Mouse (Mus musculus) spleen, adult 2 months (tissue): ENCODE results near the gene Epb41l1.

Experiments used
- CTCF ChIP-seq: fragments of 200-500 bp; IDR thresholded peaks from 2 replicates; pipeline ENCODE4 v1.5.1; 2011; ENCODE audit warnings: mild to moderate bottlenecking, inconsistent platforms; ENCODE audit not compliant: insufficient read depth, insufficient read length, insufficient replicate concordance; ENCODE audit errors: extremely low read depth
- POLR2A ChIP-seq: fragments of 200-500 bp; IDR thresholded peaks from 2 replicates; pipeline ENCODE4 v1.6.1; 2011; ENCODE audit warnings: low read depth, low read length, inconsistent platforms

DNA sequence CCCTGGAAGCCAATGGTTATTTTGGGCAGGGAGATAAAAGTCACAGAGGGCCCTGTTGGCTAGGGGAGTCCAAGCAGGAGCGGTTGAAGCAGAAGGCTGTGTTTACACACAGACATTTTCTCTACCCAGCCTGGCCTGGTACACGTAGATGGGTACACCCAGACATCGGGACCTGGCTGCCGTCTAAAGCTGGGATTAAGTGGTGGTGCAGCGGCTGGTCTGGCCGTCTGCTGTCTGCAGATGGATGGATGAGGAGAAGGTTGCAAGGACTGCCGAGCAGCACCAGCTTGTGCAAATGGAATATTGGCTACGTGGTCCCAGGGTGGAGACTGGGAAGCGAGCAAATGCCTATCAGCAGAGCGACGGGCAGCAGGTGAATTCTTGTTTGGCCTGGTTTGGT is 46.8 kb downstream of the Epb41l1 start:
- no peak for TF ChIP-seq POLR2A
- TF ChIP-seq CTCF: no peak
